Mouse (Mus musculus) kidney, adult 18-20 months (tissue): ENCODE results near the gene Tbata.

ENCODE experiments used
- DNase-seq: peaks from one replicate; pipeline ENCODE4 v3.0.0; 2021

Gene Tbata

GRCm38 (mm10) chr10:61171654-61172053 is at the start of gene Tbata:
Tbata (plus strand) TSS chr10:61171954.
- no peak for DNase-seq

- no peak for DNase-seq
Measured at GRCm38 (mm10) chr10:61123276-61123913, 48.4 kb upstream of the Tbata start.

GRCm38 (mm10) chr10:61124462-61124861 is 47.3 kb upstream of the Tbata start:
- no peak for DNase-seq

- no peak for DNase-seq
Measured at GRCm38 (mm10) chr10:61128701-61129365, 42.9 kb upstream of the Tbata start.

- no peak for DNase-seq
Measured at GRCm38 (mm10) chr10:61130959-61131358, 40.8 kb upstream of the Tbata start.

DNA sequence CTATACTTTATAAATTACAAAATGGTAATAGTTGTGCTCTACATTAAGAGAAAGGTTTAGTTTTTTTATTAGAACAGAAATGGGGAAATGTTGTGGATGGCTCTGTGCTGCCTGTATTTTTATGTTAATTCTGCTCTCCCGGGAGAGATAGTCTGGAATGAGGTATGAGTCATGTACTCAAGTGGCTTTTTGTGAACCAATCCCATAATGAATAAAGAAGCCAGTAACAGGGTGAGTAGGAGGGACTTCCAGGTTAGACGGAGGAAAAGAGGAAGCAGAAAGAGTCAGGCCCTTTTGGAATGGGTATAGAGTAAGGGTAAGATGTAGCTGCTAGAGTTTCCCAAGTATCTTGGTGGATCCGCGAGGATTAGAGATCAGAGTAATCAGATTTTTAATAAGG is 37.7 kb upstream of the Tbata start:
- DNase-seq: no peak

GRCm38 (mm10) chr10:61135226-61135839 is 36.4 kb upstream of the Tbata start:
- DNase-seq: no peak

GRCm38 (mm10) chr10:61137567-61137966 is 34.2 kb upstream of the Tbata start:
- no peak for DNase-seq

DNA sequence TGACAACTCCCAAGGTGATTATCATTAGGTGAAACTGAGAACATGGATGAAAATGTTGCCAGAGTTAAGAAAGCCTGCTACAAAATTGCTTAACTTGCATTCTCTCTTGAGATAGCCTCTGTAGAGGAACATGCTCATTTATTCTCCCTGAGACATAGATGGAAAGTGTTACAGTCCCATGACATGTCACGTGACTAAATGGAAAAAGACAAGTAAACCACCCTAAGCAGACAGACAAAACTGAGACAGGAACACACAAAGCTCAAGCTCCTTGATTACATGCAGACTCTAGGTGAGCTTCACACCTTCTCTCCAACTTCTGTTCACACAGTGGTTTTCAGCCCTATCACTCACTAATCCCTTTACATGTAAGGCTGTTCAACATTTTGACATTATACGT is 28.4 kb upstream of the Tbata start:
- no peak for DNase-seq

- no peak for DNase-seq
Measured at GRCm38 (mm10) chr10:61145766-61146118, 26.0 kb upstream of the Tbata start.

- peak; percentile 59 for DNase-seq
Measured at GRCm38 (mm10) chr10:61146119-61146806, 25.5 kb upstream of the Tbata start.

DNA sequence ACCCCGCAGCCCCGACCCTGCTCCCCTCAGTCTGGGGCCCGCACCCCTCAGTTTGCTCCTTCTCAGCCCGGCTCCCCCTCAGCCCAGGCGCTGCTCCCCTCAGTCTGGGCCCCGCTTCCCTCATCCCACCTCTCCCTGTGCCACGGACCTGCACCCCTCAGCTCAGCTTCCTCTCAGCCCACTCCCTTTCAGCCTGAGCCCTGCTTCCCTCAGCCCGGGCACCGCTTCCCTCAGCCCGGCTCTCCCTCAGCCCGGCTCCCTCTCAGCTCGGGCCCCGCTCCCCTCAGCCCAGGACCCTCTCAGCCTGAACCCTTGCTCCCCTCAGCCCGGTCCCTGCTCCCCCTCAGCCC is 25.0 kb upstream of the Tbata start:
- DNase-seq: no peak

GRCm38 (mm10) chr10:61147157-61148040 is 24.4 kb upstream of the Tbata start, which contains the start of gene Sgpl1:
Sgpl1 (minus strand) TSS chr10:61147703.
- DNase-seq: peak; percentile 90

DNA sequence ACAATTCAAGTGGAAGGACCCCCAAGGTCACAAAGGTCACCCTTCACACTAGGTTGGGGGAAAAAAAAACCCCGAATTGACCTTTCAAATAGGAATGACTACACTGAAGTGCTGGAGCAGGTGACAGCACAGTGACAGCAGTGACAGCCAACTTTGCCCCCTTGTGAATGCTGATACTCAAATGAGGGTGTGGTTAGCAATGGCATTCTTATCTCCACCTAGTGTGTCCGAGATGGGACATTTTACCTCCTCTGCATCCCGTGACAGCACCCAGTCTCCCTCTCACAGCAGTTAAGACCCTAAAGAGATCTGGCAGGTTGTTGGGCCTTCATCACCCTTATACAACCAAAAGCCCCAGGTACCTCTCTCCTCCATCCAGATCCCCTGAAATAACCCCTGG is 22.3 kb upstream of the Tbata start:
- DNase-seq: no peak

DNA sequence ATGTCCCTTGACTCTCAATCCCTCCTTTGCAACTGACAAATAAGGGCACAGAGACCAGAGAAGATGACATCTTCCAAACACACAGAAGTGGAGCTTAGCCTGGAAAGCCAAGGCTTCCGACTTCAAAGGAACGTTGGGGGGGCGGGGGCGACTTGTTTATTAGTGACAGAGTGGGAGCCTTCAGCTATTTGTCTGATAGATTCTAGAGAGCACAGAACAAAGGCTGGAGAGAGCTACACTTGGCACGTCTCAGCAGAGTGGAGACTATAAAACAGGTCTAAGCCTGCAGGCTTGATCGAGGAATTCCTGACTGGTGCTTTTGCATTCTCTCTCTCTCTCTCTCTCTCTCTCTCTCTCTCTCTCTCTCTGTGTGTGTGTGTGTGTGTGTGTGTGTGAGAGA is 21.1 kb upstream of the Tbata start:
- no peak for DNase-seq

- DNase-seq: no peak
Measured at GRCm38 (mm10) chr10:61152131-61152530, 19.6 kb upstream of the Tbata start.

DNA sequence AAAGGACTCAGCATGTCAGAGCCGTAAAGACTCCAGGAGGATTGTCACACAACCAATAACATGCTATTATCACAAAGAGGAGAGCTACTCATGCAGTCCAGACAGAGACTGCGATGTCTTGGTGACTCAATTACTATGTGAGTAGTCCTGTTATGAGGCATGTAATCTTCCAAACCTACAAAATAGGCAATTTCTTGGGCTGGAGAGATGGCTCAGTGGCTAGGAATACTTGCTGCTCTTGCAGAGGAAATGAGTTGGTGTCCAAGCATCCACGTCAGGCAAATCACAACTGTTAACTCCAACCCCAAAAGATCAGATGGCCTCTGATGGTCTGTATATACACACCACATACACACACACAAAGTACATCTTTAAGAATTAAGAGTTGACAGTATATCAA is 16.1 kb upstream of the Tbata start:
- no peak for DNase-seq

GRCm38 (mm10) chr10:61156453-61156852 is 15.3 kb upstream of the Tbata start:
- no peak for DNase-seq

- DNase-seq: no peak
Measured at GRCm38 (mm10) chr10:61158594-61158993, 13.2 kb upstream of the Tbata start.

DNA sequence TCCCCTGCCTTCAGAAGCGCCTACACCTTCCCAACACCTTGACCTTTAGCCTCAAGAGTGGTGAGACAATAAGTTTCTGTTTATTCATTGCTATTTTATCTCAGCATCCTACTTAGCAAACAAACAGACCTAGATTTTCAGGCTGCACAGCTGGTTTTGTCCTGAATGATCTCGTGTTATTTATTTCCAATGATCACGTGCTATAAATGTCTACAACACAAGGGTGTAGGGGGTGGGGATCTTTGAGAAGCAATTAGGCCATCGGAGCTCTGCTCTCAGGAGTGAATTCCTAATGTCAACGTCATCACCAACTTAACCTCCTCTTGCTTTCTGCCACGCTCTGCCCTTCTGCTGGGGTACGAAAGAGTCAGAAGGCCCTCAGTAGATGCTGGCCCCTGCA is 11.7 kb upstream of the Tbata start:
- no peak for DNase-seq

DNA sequence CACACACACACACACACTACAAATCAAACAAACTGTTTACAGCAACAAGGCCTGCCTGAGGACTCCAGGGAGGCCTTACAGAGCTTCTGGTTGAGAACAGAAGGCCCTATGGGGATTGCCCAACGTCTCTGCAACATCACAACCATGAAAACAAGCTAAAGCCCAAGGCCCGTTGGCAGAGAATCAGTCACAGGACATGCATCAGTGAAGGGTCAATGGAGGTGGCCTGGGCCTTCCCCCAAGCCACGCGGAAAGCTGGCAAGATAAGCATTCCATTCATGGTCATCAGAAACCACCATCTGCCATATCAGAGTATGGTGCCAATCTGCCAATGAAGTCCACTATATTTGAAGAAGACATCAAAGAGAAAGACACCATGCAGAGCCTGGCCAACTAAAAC is 11.1 kb upstream of the Tbata start:
- DNase-seq: no peak

- peak; percentile 22 for DNase-seq
Measured at GRCm38 (mm10) chr10:61162366-61162765, 9.4 kb upstream of the Tbata start.
